In genomic region chr11:20616103-20616502, GRCm38 (mm10) we compare ENCODE assay signal across 8 mouse cellular contexts.
A peak's percentile ranks its signal among the peaks of the same experiment; 100 is the strongest.
DNase-seq lines count a peak whose midpoint lies in the region; ATAC-seq and TF ChIP-seq lines count a peak whose summit lies in the region.

No protein-coding gene starts in this region.

- H3K9me3 ChIP-seq in embryonic facial prominence, embryonic 15.5 days (replicated peaks): no peaks in the 10 kb centered on the region
- no peaks in the 10 kb centered on the region for H3K9me3 ChIP-seq in hindbrain, postnatal 0 days (ENCODE audit: low read length)
- H3K9me3 ChIP-seq in stomach, embryonic 16.5 days (replicated peaks; ENCODE audit: control insufficient read depth, low read length): no peaks in the 10 kb centered on the region

- 0 out of 2 replicates have a peak, but pooled peaks cover 4% of the 10 kb centered on the region for H3K4me1 ChIP-seq in embryonic facial prominence, embryonic 15.5 days
- no peaks in the 10 kb centered on the region for H3K4me1 ChIP-seq in hindbrain, postnatal 0 days (ENCODE audit: insufficient read depth, low read length)
- H3K4me1 ChIP-seq in stomach, embryonic 16.5 days (ENCODE audit: control insufficient read depth, insufficient read depth, low read length): no peaks in the 10 kb centered on the region

- peak overlapping the region; percentile 81 for H3K27ac ChIP-seq in layer of hippocampus, adult 2 months
- H3K27ac ChIP-seq in embryonic facial prominence, embryonic 15.5 days (replicated peaks): peak overlapping the region; percentile 29
- H3K27ac ChIP-seq in hindbrain, postnatal 0 days: peak overlapping the region; percentile 36; the same call in 1 of the 2 replicates
- peak overlapping the region; percentile 42 for H3K27ac ChIP-seq in stomach, embryonic 16.5 days (ENCODE audit: low read length)

- H3K4me2 ChIP-seq in embryonic facial prominence, embryonic 15.5 days (replicated peaks): no peak overlapping the region
- no peak overlapping the region for H3K4me2 ChIP-seq in hindbrain, postnatal 0 days (ENCODE audit: low read depth, low read length)
- H3K4me2 ChIP-seq in stomach, embryonic 16.5 days (ENCODE audit: low read depth, low read length): no peak overlapping the region

- DNase-seq in layer of hippocampus, adult 2 months (ENCODE audit: low spot score in 2 of 2): peak in 1 of 2 experiments; percentile 18
- DNase-seq in layer of hippocampus, postnatal 36 days: no peak
- no peak for DNase-seq in hindbrain, postnatal 0 days (ENCODE audit: low spot score)
- DNase-seq in cerebellum, adult 11 months: no peak
- no peak for DNase-seq in retina, embryonic 14.5 days (ENCODE audit: low spot score)
- no peak for DNase-seq in adrenal gland, adult 8-10 months

- no peak overlapping the region for H3K4me3 ChIP-seq in layer of hippocampus, adult 2 months
- no peak overlapping the region for H3K4me3 ChIP-seq in embryonic facial prominence, embryonic 15.5 days (replicated peaks)
- H3K4me3 ChIP-seq in hindbrain, postnatal 0 days (ENCODE audit: low read length): no peak overlapping the region
- no peak overlapping the region for H3K4me3 ChIP-seq in stomach, embryonic 16.5 days (replicated peaks; ENCODE audit: low read length)

- WGBS in embryonic facial prominence, embryonic 15.5 days: 55% methylated on average over 3 of the region's 3 CpGs
- whole genome bisulfite sequencing in hindbrain, postnatal 0 days: 70% methylated on average over 3 of the region's 3 CpGs
- WGBS in stomach, embryonic 16.5 days: 53% methylated on average over 3 of the region's 3 CpGs

- ATAC-seq in embryonic facial prominence, embryonic 15.5 days (ENCODE audit: insufficient number of reproducible peaks, low FRiP score, low TSS enrichment, low read depth): no peak
- no peak for ATAC-seq in hindbrain, postnatal 0 days
- no peak for ATAC-seq in stomach, embryonic 16.5 days (ENCODE audit: insufficient read depth, low FRiP score)

- H3K27me3 ChIP-seq in embryonic facial prominence, embryonic 15.5 days: no peaks in the 10 kb centered on the region
- H3K27me3 ChIP-seq in hindbrain, postnatal 0 days (ENCODE audit: insufficient read depth, low read length): no peaks in the 10 kb centered on the region
- no peaks in the 10 kb centered on the region for H3K27me3 ChIP-seq in stomach, embryonic 16.5 days (ENCODE audit: control insufficient read depth, insufficient read depth, low read length)

- H3K9ac ChIP-seq in embryonic facial prominence, embryonic 15.5 days: no peak overlapping the region
- no peak overlapping the region for H3K9ac ChIP-seq in hindbrain, postnatal 0 days (replicated peaks; ENCODE audit: low read length)
- no peak overlapping the region for H3K9ac ChIP-seq in stomach, embryonic 16.5 days (ENCODE audit: low read length)

- TF ChIP-seq CTCF in layer of hippocampus, adult 2 months (conservative IDR thresholded peaks at IDR 0.05): no peak
- no peak for TF ChIP-seq CTCF in hindbrain, postnatal 0 days (IDR thresholded peaks at IDR 0.05; ENCODE audit: low read depth)

- no peaks in the 10 kb centered on the region for H3K36me3 ChIP-seq in embryonic facial prominence, embryonic 15.5 days
- no peaks in the 10 kb centered on the region for H3K36me3 ChIP-seq in hindbrain, postnatal 0 days (ENCODE audit: insufficient read depth, low read length)
- no peaks in the 10 kb centered on the region for H3K36me3 ChIP-seq in stomach, embryonic 16.5 days (ENCODE audit: control insufficient read depth, insufficient read depth, low read length)

Comparison
In these comparisons a context has a peak if more than half of its experiments do, and no peak if none do; other contexts are left out.
1. H3K27ac ChIP-seq: peak in every context shown above with its lines; median percentile 81 in layer of hippocampus, adult 2 months; 42 in stomach, embryonic 16.5 days; 36 in hindbrain, postnatal 0 days; 29 in embryonic facial prominence, embryonic 15.5 days.